Mouse (Mus musculus): ENCODE results near the gene Mief1. TPM values are rescaled to one million over a fixed set of nuclear protein-coding genes. Genes with fewer than 3 reads are reported as not detected.

Gene Mief1
- polyA plus RNA-seq, 1 experiment from 2014 or later, result 35.8 TPM

GRCm38 (mm10) chr15:80203406-80203805 is 30.4 kb upstream of the Mief1 start:
- Histone ChIP-seq H3K9me3 (ENCODE audit: control insufficient read depth, low read length) (no peaks in the 10 kb centered on the region), H3K9ac (ENCODE audit: low read depth, low read length) (no peak overlapping the region), H3K4me3 (ENCODE audit: low read depth, low read length) (no peak overlapping the region), H3K27ac (ENCODE audit: low read depth, low read length) (no peak overlapping the region), H3K4me2 (no peak overlapping the region), H3K36me3 (ENCODE audit: control insufficient read depth, insufficient read depth, low read length) (no peaks in the 10 kb centered on the region), H3K4me1 (replicated peaks; ENCODE audit: control insufficient read depth, insufficient read depth, low read length) (no peaks in the 10 kb centered on the region), H3K27me3 (replicated peaks; ENCODE audit: control insufficient read depth, insufficient read depth, low read length) (no peaks in the 10 kb centered on the region; the same call in none of the 2 replicates)
- DNase-seq (ENCODE audit: low spot score), result no peak
- WGBS, result 26% methylated on average over 4 of the region's 4 CpGs
- no peak; the same call in 1 of the 2 replicates for ATAC-seq (replicated peaks; ENCODE audit: low FRiP score)

- Histone ChIP-seq H3K27ac (ENCODE audit: low read depth, low read length) (no peak overlapping the region), H3K9ac (ENCODE audit: low read depth, low read length) (no peak overlapping the region), H3K4me2 (no peak overlapping the region), H3K27me3 (replicated peaks; ENCODE audit: control insufficient read depth, insufficient read depth, low read length) (no peaks in the 10 kb centered on the region; the same call in none of the 2 replicates), H3K4me1 (replicated peaks; ENCODE audit: control insufficient read depth, insufficient read depth, low read length) (no peaks in the 10 kb centered on the region), H3K9me3 (ENCODE audit: control insufficient read depth, low read length) (no peaks in the 10 kb centered on the region), H3K36me3 (ENCODE audit: control insufficient read depth, insufficient read depth, low read length) (no peaks in the 10 kb centered on the region), H3K4me3 (ENCODE audit: low read depth, low read length) (no peak overlapping the region)
- WGBS, result 80% methylated on average over 3 of the region's 3 CpGs
- no peak for ATAC-seq (replicated peaks; ENCODE audit: low FRiP score)
- no peak for DNase-seq (ENCODE audit: low spot score)
These were observed 27.7 kb upstream of the Mief1 start for GRCm38 (mm10) chr15:80206057-80206565.

GRCm38 (mm10) chr15:80208446-80208845 is 25.4 kb upstream of the Mief1 start:
- Histone ChIP-seq H3K4me1 (replicated peaks; ENCODE audit: control insufficient read depth, insufficient read depth, low read length) (no peaks in the 10 kb centered on the region), H3K4me3 (ENCODE audit: low read depth, low read length) (no peak overlapping the region), H3K4me2 (no peak overlapping the region), H3K36me3 (ENCODE audit: control insufficient read depth, insufficient read depth, low read length) (no peaks in the 10 kb centered on the region), H3K9me3 (ENCODE audit: control insufficient read depth, low read length) (no peaks in the 10 kb centered on the region), H3K9ac (ENCODE audit: low read depth, low read length) (no peak overlapping the region), H3K27me3 (replicated peaks; ENCODE audit: control insufficient read depth, insufficient read depth, low read length) (peaks cover 7% of the 10 kb centered on the region), H3K27ac (ENCODE audit: low read depth, low read length) (no peak overlapping the region)
- WGBS, result 36% methylated on average over 4 of the region's 4 CpGs
- ATAC-seq (replicated peaks; ENCODE audit: low FRiP score) (no peak), DNase-seq (ENCODE audit: low spot score) (no peak)

GRCm38 (mm10) chr15:80213688-80214087 is 20.1 kb upstream of the Mief1 start:
- H3K9me3 ChIP-seq (ENCODE audit: control insufficient read depth, low read length), result no peaks in the 10 kb centered on the region
- no peaks in the 10 kb centered on the region for H3K36me3 ChIP-seq (ENCODE audit: control insufficient read depth, insufficient read depth, low read length)
- H3K4me3 ChIP-seq (ENCODE audit: low read depth, low read length), result no peak overlapping the region
- peaks cover 7% of the 10 kb centered on the region; the same call in 1 of the 2 replicates for H3K27me3 ChIP-seq (replicated peaks; ENCODE audit: control insufficient read depth, insufficient read depth, low read length)
- H3K27ac ChIP-seq (ENCODE audit: low read depth, low read length), result no peak overlapping the region
- ATAC-seq (replicated peaks; ENCODE audit: low FRiP score), result peak; percentile 74
- no peak overlapping the region for H3K4me2 ChIP-seq
- H3K9ac ChIP-seq (ENCODE audit: low read depth, low read length), result no peak overlapping the region
- no peak for DNase-seq (ENCODE audit: low spot score)
- H3K4me1 ChIP-seq (replicated peaks; ENCODE audit: control insufficient read depth, insufficient read depth, low read length), result no peaks in the 10 kb centered on the region

GRCm38 (mm10) chr15:80215716-80216479 is 17.9 kb upstream of the Mief1 start:
- Histone ChIP-seq H3K4me1 (replicated peaks; ENCODE audit: control insufficient read depth, insufficient read depth, low read length) (peaks cover 7% of the 10 kb centered on the region), H3K9me3 (ENCODE audit: control insufficient read depth, low read length) (no peaks in the 10 kb centered on the region), H3K9ac (ENCODE audit: low read depth, low read length) (no peak overlapping the region), H3K36me3 (ENCODE audit: control insufficient read depth, insufficient read depth, low read length) (no peaks in the 10 kb centered on the region), H3K27me3 (replicated peaks; ENCODE audit: control insufficient read depth, insufficient read depth, low read length) (peaks cover 7% of the 10 kb centered on the region; the same call in 1 of the 2 replicates), H3K4me3 (ENCODE audit: low read depth, low read length) (no peak overlapping the region), H3K4me2 (no peak overlapping the region), H3K27ac (ENCODE audit: low read depth, low read length) (no peak overlapping the region)
- 17% methylated on average over 10 of the region's 10 CpGs for WGBS
- DNase-seq (ENCODE audit: low spot score) (no peak), ATAC-seq (replicated peaks; ENCODE audit: low FRiP score) (no peak)

GRCm38 (mm10) chr15:80216480-80216820 is 17.4 kb upstream of the Mief1 start:
- H3K9ac ChIP-seq (ENCODE audit: low read depth, low read length), result no peak overlapping the region

GRCm38 (mm10) chr15:80217476-80217875 is 16.3 kb upstream of the Mief1 start:
- Histone ChIP-seq H3K9me3 (ENCODE audit: control insufficient read depth, low read length) (no peaks in the 10 kb centered on the region), H3K36me3 (ENCODE audit: control insufficient read depth, insufficient read depth, low read length) (no peaks in the 10 kb centered on the region), H3K4me1 (replicated peaks; ENCODE audit: control insufficient read depth, insufficient read depth, low read length) (peaks cover 7% of the 10 kb centered on the region), H3K9ac (ENCODE audit: low read depth, low read length) (no peak overlapping the region), H3K4me3 (ENCODE audit: low read depth, low read length) (no peak overlapping the region), H3K4me2 (no peak overlapping the region), H3K27me3 (replicated peaks; ENCODE audit: control insufficient read depth, insufficient read depth, low read length) (no peaks in the 10 kb centered on the region), H3K27ac (ENCODE audit: low read depth, low read length) (no peak overlapping the region)
- DNase-seq (ENCODE audit: low spot score) (no peak), ATAC-seq (replicated peaks; ENCODE audit: low FRiP score) (no peak)
- WGBS, result 87% methylated on average over 10 of the region's 10 CpGs

More at GRCm38 (mm10) chr15:80216480-80216820, 17.4 kb upstream of the Mief1 start:
- Histone ChIP-seq H3K36me3 (ENCODE audit: control insufficient read depth, insufficient read depth, low read length) (no peaks in the 10 kb centered on the region), H3K27me3 (replicated peaks; ENCODE audit: control insufficient read depth, insufficient read depth, low read length) (peaks cover 4% of the 10 kb centered on the region; the same call in 1 of the 2 replicates), H3K9me3 (ENCODE audit: control insufficient read depth, low read length) (no peaks in the 10 kb centered on the region), H3K4me1 (replicated peaks; ENCODE audit: control insufficient read depth, insufficient read depth, low read length) (peaks cover 7% of the 10 kb centered on the region), H3K4me3 (ENCODE audit: low read depth, low read length) (no peak overlapping the region), H3K27ac (ENCODE audit: low read depth, low read length) (no peak overlapping the region), H3K4me2 (no peak overlapping the region)
- 48% methylated on average over 9 of the region's 9 CpGs for WGBS
- ATAC-seq (replicated peaks; ENCODE audit: low FRiP score), result no peak
- no peak for DNase-seq (ENCODE audit: low spot score)

- Histone ChIP-seq H3K27ac (ENCODE audit: low read depth, low read length) (no peak overlapping the region; the same call in 1 of the 2 replicates), H3K27me3 (replicated peaks; ENCODE audit: control insufficient read depth, insufficient read depth, low read length) (no peaks in the 10 kb centered on the region), H3K4me1 (replicated peaks; ENCODE audit: control insufficient read depth, insufficient read depth, low read length) (peaks cover 7% of the 10 kb centered on the region), H3K9ac (ENCODE audit: low read depth, low read length) (peak overlapping the region; percentile 13; the same call in 1 of the 2 replicates), H3K36me3 (ENCODE audit: control insufficient read depth, insufficient read depth, low read length) (no peaks in the 10 kb centered on the region), H3K4me2 (peak overlapping the region; percentile 50), H3K4me3 (ENCODE audit: low read depth, low read length) (peak overlapping the region; percentile 2; the same call in 1 of the 2 replicates), H3K9me3 (ENCODE audit: control insufficient read depth, low read length) (no peaks in the 10 kb centered on the region)
- peak; percentile 67 for DNase-seq (ENCODE audit: low spot score)
- 23% methylated on average over 14 of the region's 14 CpGs for WGBS
- no peak; the same call in 1 of the 2 replicates for ATAC-seq (replicated peaks; ENCODE audit: low FRiP score)
These were observed 14.6 kb upstream of the Mief1 start for GRCm38 (mm10) chr15:80219211-80219610.

Data from liver, embryonic 11.5 days (tissue).